Mouse (Mus musculus) embryonic facial prominence, embryonic 13.5 days (tissue): ENCODE results near the gene Hspa12a. TPM values are rescaled to one million over a fixed set of nuclear protein-coding genes. Genes with fewer than 3 reads are reported as not detected.

Experiments used
- ATAC-seq: fragments of 200-750 bp; cut with Nextera tagmentation; 2 replicates; pipeline ENCODE4 v1.8.0; 2017; ENCODE audit warnings: low read depth; ENCODE audit not compliant: insufficient number of reproducible peaks, insufficient read depth, low FRiP score, low TSS enrichment
- H3K27ac ChIP-seq: fragments of 300-500 bp; sonication (generic); 2 replicates; pipeline ENCODE4 v1.5.1; 2015; ENCODE audit warnings: moderate library complexity, mild to moderate bottlenecking, inconsistent platforms
- H3K27me3 ChIP-seq: fragments of 300-500 bp; sonication (generic); 2 replicates; pipeline ENCODE4 v1.6.1; 2015; ENCODE audit warnings: mild to moderate bottlenecking, inconsistent platforms
- H3K36me3 ChIP-seq: fragments of 300-500 bp; sonication (generic); 2 replicates; pipeline ENCODE4 v1.6.1; 2015; ENCODE audit warnings: mild to moderate bottlenecking, inconsistent platforms
- H3K4me1 ChIP-seq: fragments of 300-500 bp; sonication (generic); 2 replicates; pipeline ENCODE4 v1.6.1; 2015; ENCODE audit warnings: inconsistent platforms
- H3K4me2 ChIP-seq: fragments of 300-500 bp; sonication (generic); 2 replicates; pipeline ENCODE4 v1.6.1; 2015; ENCODE audit warnings: moderate library complexity, mild to moderate bottlenecking, inconsistent platforms
- H3K4me3 ChIP-seq: fragments of 300-500 bp; sonication (generic); 2 replicates; pipeline ENCODE4 v1.5.1; 2015; ENCODE audit warnings: mild to moderate bottlenecking, inconsistent platforms
- H3K9ac ChIP-seq: fragments of 300-500 bp; sonication (generic); 2 replicates; pipeline ENCODE4 v1.6.1; 2015; ENCODE audit warnings: mild to moderate bottlenecking, inconsistent platforms
- H3K9me3 ChIP-seq: fragments of 300-500 bp; sonication (generic); 2 replicates; pipeline ENCODE4 v1.6.1; 2016; ENCODE audit warnings: inconsistent platforms
- WGBS: fragments of 180-500 bp; shearing (Covaris S2); methylation state at CpG from one replicate; pipeline ENCODE4 v1.1.7; 2015; ENCODE audit warnings: mixed read lengths; 5-methylcytosine and 5-hydroxymethylcytosine counted together
- microRNA-seq: library from miRNA; unstranded; fragments of <30 nt; microRNA quantifications from one replicate; pipeline ENCODE4, GENCODE M21; 2016
- polyA plus RNA-seq: library from polyadenylated mRNA; unstranded; fragments of >200 nt; fragmentation: Nextera tagmentation; extraction: Ambion mirVana; gene quantifications from 2 replicates; pipeline ENCODE4 v1.2.1, GENCODE M21; 2015

Hspa12a gene
- polyA plus RNA-seq, 1 experiment from 2014 or later, result 3.8 TPM

- Histone ChIP-seq H3K27ac (no peak overlapping the region), H3K27me3 (no peaks in the 10 kb centered on the region; the same call in 1 of the 2 replicates), H3K4me1 (peaks cover 16% of the 10 kb centered on the region; the same call in 1 of the 2 replicates), H3K36me3 (no peaks in the 10 kb centered on the region), H3K4me3 (no peak overlapping the region), H3K4me2 (peak overlapping the region; percentile 34), H3K9ac (no peak overlapping the region), H3K9me3 (no peaks in the 10 kb centered on the region)
- 9% methylated on average over 12 of the region's 12 CpGs for WGBS
- ATAC-seq, result no peak
Measured at GRCm38 (mm10) chr19:58762848-58763541, 180.5 kb downstream of the Hspa12a start.

- WGBS, result 17% methylated on average over 6 of the region's 6 CpGs
- Histone ChIP-seq H3K36me3 (no peaks in the 10 kb centered on the region), H3K4me2 (no peak overlapping the region), H3K4me3 (no peak overlapping the region), H3K27ac (no peak overlapping the region), H3K4me1 (peaks cover 16% of the 10 kb centered on the region; the same call in 1 of the 2 replicates), H3K9me3 (no peaks in the 10 kb centered on the region), H3K9ac (no peak overlapping the region), H3K27me3 (no peaks in the 10 kb centered on the region; the same call in 1 of the 2 replicates)
- 0 out of 2 replicates have a peak, but pooled peaks have one; percentile 28 for ATAC-seq
Measured at GRCm38 (mm10) chr19:58762316-58762715, 181.1 kb downstream of the Hspa12a start.

GRCm38 (mm10) chr19:58759423-58759822 is 184.0 kb downstream of the Hspa12a start, which contains the start of gene Pnliprp2:
TSS of gene Pnliprp2 (plus strand) at chr19:58759719.
- Histone ChIP-seq H3K9ac (no peak within 1 kb of the TSS), H3K36me3 (no peaks in the 10 kb centered on the region), H3K27me3 (no peaks in the 10 kb centered on the region; the same call in 1 of the 2 replicates), H3K4me2 (no peak within 1 kb of the TSS), H3K9me3 (no peaks in the 10 kb centered on the region), H3K27ac (no peak within 1 kb of the TSS), H3K4me1 (peaks cover 12% of the 10 kb centered on the region; the same call in 1 of the 2 replicates), H3K4me3 (no peak within 1 kb of the TSS)
- ATAC-seq, result no peak
- 67% methylated on average over 9 of the region's 9 CpGs for WGBS

- Histone ChIP-seq H3K36me3 (no peaks in the 10 kb centered on the region), H3K27ac (no peak overlapping the region), H3K4me2 (no peak overlapping the region), H3K9ac (no peak overlapping the region), H3K27me3 (no peaks in the 10 kb centered on the region; the same call in 1 of the 2 replicates), H3K9me3 (no peaks in the 10 kb centered on the region), H3K4me1 (peaks cover 7% of the 10 kb centered on the region; the same call in 1 of the 2 replicates), H3K4me3 (no peak overlapping the region)
- 98% methylated on average over 4 of the region's 4 CpGs for WGBS
- ATAC-seq, result no peak
Measured at GRCm38 (mm10) chr19:58758871-58759270, 184.6 kb downstream of the Hspa12a start.

GRCm38 (mm10) chr19:58751504-58751903 is 191.9 kb downstream of the Hspa12a start:
- Histone ChIP-seq H3K9me3 (no peaks in the 10 kb centered on the region), H3K4me2 (no peak overlapping the region), H3K4me1 (no peaks in the 10 kb centered on the region), H3K9ac (no peak overlapping the region), H3K4me3 (no peak overlapping the region), H3K36me3 (no peaks in the 10 kb centered on the region), H3K27me3 (no peaks in the 10 kb centered on the region), H3K27ac (no peak overlapping the region)
- WGBS, result 64% methylated on average over 2 of the region's 2 CpGs
- no peak for ATAC-seq

GRCm38 (mm10) chr19:58750822-58751221 is 192.6 kb downstream of the Hspa12a start:
- 54% methylated on average over 2 of the region's 2 CpGs for WGBS
- Histone ChIP-seq H3K4me2 (no peak overlapping the region), H3K9ac (no peak overlapping the region), H3K27ac (no peak overlapping the region), H3K4me3 (no peak overlapping the region), H3K4me1 (no peaks in the 10 kb centered on the region), H3K9me3 (no peaks in the 10 kb centered on the region), H3K27me3 (no peaks in the 10 kb centered on the region), H3K36me3 (no peaks in the 10 kb centered on the region)
- no peak for ATAC-seq

- Histone ChIP-seq H3K36me3 (no peaks in the 10 kb centered on the region), H3K27me3 (no peaks in the 10 kb centered on the region), H3K4me3 (no peak overlapping the region), H3K4me1 (no peaks in the 10 kb centered on the region), H3K9me3 (no peaks in the 10 kb centered on the region), H3K4me2 (no peak overlapping the region), H3K27ac (no peak overlapping the region), H3K9ac (no peak overlapping the region)
- 84% methylated on average over 9 of the region's 9 CpGs for WGBS
- no peak for ATAC-seq
Measured at GRCm38 (mm10) chr19:58747498-58748000, 195.9 kb downstream of the Hspa12a start.

Small RNAs within 50 kb of the gene (microRNA-seq; reads per million reads assigned to microRNA genes)
- gene Mir3086, result 3.7 reads per million, percentile 15 among the genes with 10 or more reads in this experiment

Other genes with a start within 250 kb of the Hspa12a start
- gene Pnliprp1, start 214.8 kb downstream of the Hspa12a start, polyA plus RNA-seq, result 3.1 TPM in 1 of 2 replicates, not detected in the other
- gene Pnliprp2, start 183.9 kb downstream of the Hspa12a start, polyA plus RNA-seq, result not detected in 2 replicates
- gene 1700019N19Rik, start 149.2 kb downstream of the Hspa12a start, polyA plus RNA-seq, result not detected in 2 replicates
- gene Eno4, start 229 bp downstream of the Hspa12a start, polyA plus RNA-seq, result 0.24 and 0.26 TPM in 2 replicates
- gene Shtn1, start 132.4 kb upstream of the Hspa12a start, polyA plus RNA-seq, result 3.0 and 3.9 TPM in 2 replicates
- not detected in 2 replicates for gene Vax1, start 226.4 kb upstream of the Hspa12a start, polyA plus RNA-seq